Mouse (Mus musculus): ENCODE measurements around the gene Ecsit.
"Not testable (repeated sequence)": the region's sequence is repeated elsewhere in the genome, so short reads cannot be mapped to it uniquely, and the experiment has no call there.

The Ecsit gene

DNA sequence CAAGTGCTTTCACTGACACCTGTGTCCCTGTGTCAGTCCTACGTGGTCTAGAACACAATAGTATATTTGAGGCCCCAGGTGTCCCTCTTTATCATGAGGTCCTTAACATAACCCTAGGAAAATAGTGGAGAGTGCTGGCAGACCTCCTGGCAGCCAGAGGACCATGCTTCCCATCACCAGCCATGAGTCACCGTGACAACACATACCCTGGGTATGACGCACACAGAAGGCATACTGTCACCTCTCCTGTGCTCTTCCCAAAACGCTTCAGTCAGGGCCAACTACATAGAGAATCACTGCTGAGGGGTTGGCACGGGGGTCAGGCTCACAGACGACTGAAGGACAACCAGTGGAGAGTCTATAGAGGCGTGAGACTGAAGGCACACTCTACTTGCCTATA lies 4.7 kb upstream of the Ecsit start:
- peak; percentile 62 for DNase-seq (ENCODE audit: inconsistent ontology term)

DNA sequence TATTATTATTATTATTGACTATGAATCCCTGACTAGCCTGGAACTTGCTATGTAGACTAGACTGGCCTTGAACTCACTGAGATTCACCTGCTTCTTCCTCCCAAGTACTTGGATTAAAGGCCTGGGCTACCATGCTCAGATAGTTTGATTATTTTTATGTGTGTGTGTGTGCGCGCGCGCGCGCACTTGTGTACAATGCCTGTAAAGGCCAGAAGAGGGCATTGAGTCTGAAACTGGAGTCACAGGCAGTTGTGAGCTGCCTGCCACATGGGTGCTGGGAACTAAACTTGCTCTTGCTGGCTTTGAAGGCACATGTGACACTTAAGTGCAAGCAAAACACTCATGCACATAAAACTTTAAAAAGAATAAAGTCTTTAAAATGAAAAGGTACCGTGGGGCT lies 4.0 kb upstream of the Ecsit start:
- no peak for DNase-seq (ENCODE audit: inconsistent ontology term)

DNA sequence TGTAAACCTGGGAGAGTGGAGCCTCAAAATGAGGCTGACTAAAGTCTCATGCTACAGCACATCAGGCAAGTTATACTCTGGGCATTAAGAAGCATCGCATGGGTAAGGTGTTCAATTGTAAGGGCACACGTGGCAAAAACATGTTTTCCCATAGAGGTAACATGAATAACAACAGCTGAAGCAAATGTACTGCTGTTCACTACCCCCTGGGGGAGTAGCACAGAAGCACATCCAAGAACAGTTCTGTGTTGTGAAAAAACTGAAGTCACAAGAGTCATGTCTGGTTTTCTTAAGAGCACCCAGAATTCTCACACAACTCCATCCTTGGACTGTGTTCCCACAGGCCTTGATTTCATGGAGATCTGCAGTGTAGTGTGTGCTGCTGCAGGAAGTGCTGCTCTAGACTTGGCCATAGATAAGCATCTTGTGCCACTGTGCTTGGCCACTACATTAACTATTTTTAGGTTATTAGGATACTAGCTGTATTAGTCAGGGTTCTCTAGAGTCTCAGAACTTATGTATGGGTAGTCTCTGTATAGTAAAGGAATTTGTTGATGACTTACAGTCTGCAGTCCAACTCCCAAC lies 1.9 kb upstream of the Ecsit start:
- no peak for DNase-seq (ENCODE audit: inconsistent ontology term)

DNA sequence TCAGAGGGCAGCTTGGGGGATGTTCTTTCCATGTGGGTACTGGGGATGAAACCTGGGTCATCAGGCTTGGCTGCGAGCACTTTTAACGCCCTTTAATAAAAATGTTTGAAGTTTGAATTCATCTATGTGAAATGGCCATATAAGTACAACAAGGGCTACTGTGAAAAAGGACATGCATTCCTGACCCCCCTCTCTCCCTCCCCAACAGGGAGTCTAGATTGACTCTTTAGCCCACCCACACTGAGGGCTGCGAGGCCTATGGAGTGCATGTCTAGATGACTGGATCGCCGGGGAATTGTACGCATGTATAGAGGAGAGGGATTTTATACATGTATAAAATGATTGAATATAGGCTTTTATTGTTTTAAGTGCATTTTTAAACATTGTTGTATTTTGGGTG lies 774 bp upstream of the Ecsit start:
- DNase-seq (ENCODE audit: inconsistent ontology term): peak; percentile 29

DNA sequence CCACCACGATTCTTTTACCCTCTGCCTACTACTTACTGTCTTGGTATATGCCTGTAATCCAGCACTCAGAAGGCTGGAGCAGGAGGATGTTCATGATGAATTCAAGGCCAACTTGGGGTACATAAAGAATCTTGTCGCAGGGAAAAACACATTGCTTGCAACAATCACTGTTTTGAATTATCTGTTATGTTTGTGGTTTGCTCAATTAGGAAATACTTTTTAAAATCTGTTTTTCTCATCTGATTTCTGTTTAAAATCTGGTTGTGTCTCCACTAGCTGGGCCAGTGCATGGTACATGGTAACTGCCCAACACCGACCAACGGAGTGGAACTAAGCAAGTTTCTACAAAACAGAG lies 594 bp downstream of the Ecsit start:
- DNase-seq (ENCODE audit: inconsistent ontology term): no peak

DNA sequence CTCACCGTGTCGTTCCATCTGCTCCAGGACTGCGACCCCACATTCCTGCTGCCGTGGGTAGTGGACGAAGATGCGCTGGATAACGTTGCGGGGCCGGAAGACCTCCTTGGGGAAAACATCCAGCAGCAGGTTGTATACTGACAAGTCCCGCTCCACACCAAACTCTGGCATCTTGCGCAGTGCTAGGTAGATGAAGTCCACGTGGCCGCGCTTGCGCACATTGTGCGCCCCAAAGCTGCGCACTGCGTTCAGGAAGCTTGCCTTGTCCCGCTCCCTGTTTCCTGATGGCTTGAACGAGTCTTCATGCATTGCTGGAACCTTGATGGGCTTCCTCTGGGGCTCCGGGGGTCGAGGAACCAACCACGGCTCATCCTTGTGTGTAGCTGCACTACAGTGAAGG lies 9.0 kb downstream of the Ecsit start:
- DNase-seq (ENCODE audit: inconsistent ontology term): no peak

DNA sequence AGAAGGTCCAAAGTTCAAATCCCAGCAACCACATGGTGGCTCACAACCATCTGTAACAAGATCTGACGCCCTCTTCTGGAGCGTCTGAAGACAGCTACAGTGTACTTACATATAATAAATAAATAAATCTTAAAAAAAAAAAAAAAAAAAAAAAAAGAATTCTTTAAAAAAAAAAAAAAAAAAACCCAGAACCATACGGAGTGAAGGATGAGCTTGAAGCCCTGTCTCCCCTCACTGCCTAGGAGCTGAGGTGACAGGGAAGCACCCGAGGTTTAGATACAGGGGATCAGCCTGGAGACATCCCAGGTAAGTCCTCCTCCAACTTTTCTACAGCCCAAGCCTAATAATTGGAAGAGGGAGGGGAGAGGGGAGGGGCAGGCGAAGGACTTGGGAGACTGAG lies 9.5 kb downstream of the Ecsit start:
- DNase-seq (ENCODE audit: inconsistent ontology term): not testable (repeated sequence)

DNA sequence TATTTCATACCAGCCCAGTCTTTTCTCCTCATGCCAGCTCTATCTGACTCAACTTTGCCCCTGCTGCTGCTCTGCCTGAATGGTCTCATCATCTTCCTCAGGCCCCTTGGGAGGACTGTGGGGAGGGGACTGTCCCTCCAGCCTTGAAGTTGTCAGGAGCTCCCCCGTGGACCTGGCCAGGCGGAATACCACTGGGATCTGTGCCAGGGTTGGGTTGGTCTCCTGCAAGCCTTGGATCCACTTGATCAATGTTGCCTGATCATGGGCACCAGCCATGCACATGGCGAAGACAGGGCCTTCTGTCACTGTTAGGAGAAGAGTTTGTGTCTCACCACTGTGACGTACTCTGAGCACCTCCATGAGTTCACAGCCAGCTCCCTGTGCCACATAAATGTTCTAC lies 13.0 kb downstream of the Ecsit start:
- no peak for DNase-seq (ENCODE audit: inconsistent ontology term)

DNA sequence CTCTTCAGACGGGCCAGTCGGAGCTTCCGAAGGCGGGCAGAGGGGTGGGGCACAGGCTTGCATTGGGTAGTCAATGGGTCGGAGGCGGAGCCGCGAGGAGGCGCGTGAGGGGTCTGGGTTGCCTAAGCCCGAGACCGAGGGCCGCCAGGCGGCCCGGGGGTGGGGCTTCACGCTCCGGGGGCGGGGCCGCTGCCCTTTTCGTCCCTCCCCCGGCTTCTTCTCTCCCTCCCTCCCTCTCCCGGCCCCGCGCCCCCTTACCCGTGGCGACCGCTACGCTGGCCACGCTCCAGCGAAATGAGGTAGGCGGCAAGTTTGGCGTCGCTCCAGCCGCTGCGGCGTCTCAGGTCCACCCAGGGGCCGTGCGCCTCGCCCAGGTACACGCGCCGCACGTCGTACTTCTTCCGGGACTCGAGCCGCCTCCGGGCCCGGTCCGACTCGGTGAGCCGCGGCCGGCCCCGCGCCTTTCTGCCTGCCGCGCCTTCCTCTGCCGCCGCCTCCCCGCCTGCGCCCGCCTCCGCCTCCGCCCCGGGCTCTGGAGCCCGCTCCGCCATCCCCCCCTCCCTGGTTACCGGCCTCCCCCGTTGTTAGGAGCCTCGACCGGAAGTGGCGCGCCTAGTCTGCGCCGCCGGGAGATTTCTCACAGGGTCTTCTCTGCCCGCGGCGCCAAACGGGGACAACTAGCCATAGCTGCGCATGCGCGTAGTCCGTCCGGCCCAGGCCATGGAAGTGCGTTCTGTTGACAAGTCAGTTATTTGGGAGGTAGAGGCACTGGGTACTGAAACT lies 14.3 kb downstream of the Ecsit start, which contains the start of the genes Gm49318 and Zfp653:
TSS of gene Gm49318 (minus strand) at position 469 of the 783 bp plus-strand sequence.
TSS of gene Zfp653 (minus strand) at position 586 of the 783 bp plus-strand sequence.
- peak; percentile 99 for DNase-seq (ENCODE audit: inconsistent ontology term)

DNA sequence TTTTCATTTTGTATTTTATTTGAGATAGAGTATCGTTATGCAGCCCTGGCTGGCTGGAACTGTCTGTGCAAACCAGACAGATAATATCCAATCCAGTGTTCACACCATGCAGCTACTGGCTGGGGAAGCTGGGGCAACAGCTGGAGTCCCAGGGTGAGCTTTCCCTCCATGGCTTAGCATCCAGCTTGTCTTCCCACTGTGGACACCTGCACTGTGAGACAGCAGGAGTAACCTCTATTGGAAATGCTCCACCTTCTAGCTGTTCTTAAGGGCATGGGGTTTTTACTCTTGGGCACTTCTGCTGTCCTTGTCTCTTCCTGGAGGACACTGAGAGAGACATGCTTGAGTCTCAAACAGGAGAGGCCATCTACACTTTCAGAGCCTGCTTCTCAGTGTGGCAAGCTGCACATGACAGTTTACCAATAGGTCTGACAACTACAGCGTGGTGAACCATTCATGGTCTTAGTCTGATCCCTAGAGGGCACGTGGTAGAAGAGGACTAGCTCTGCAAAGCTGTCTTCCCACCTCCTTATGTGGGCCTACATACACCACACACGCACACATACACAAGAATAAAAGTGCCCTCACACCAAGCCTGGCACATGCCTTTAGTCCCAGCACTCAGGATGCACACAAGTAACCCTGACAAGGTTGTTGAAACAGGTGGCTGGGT lies 15.2 kb downstream of the Ecsit start:
- DNase-seq (ENCODE audit: inconsistent ontology term): no peak

DNA sequence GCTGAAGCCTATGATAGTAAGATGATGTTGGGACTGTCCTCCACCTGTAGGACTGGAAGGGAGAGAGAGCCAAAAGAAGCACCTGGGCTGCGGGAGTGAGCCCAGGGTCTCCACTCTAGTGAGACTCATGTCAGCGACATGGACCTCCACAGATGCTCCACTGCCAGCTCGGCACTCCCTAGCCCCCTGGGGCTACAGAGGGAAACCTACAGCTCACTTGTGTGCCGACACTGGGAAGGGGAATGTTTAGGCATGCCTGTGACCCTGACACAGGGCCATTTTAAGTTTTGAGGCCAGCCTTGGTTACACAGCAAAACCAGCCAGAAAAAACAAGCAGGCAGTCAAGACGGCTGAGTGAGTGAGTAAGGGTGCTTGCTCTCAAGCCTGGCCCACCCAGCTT lies 18.0 kb downstream of the Ecsit start:
- DNase-seq (ENCODE audit: inconsistent ontology term): no peak

DNA sequence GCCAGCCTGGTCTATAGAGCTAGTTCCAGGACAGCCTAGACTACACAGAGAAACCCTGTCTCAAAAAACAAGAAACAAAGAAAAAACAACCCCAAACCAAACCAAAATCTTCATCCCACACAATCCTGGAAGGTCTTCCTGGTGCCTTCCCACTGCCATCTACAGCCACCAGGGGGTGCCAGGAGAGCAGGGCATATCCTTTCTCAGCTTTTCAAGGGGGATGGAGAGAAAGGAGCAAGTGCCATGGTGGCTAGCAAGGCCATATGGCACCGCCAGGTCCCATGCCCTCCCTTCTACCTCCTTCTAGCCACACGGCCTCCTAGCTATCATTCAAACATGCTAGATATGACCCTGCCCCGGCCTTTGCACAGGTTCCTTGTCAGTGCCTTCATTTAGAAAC lies 18.8 kb downstream of the Ecsit start:
- DNase-seq (ENCODE audit: inconsistent ontology term): peak; percentile 58

DNA sequence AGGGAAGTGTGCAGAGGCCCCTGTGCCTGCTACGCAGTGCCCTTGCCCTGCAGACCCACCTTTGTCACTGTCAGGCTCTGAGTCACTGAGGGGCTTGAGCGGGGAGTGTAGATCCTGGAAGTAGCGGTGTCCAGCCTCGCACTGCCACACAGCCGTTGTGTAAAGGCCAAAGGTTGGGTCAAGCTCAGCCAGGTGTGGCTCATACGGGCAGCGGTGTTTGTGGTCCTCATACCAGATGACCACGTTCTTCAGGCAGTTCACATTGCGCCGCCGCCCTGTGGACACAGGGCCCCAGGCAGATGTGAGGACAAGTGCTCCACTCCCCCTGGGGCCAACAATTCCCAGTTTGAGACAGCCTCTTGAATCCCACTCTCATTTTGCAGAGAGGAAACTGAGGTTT lies 19.6 kb downstream of the Ecsit start:
- DNase-seq (ENCODE audit: inconsistent ontology term): no peak

DNA sequence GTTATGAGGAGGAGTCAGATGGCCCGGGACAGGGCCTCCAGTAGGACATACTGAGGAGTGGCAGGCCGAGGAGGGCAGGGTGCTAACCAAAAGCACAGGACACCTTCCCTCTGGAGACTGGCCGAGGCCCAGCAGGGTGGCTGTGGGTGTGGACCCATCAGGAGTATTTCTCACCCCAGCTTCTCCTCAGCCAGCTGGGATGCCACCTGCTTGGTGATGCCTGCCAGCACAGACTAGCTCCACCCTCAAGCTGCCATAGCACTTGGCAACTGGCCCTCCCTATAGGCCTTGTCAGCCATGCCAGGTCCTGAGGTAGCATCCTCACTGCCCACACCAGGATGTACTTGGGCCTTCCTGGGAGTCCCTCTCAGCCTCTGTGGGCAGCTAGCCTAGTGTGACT lies 20.9 kb downstream of the Ecsit start:
- DNase-seq (ENCODE audit: inconsistent ontology term): no peak

DNA sequence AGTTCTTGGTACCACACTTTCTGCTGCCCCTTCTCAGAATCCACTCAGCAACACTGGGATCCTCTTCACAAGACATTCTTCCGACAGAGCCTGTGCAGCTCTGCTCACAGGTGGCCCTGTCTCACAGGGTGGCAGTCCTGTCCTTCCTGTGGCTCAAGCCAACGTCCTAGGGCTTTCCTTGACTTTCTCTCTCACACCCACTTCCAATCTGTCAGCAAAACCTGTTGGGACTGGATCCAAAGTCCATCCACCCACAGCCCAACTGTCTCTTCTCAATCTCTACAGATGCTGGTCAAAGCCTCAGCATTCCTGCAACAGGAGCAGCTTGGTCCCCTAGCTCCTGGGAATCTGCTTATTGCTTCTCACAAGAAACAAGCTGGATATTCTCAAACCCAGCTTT lies 23.9 kb downstream of the Ecsit start:
- DNase-seq (ENCODE audit: inconsistent ontology term): no peak

DNA sequence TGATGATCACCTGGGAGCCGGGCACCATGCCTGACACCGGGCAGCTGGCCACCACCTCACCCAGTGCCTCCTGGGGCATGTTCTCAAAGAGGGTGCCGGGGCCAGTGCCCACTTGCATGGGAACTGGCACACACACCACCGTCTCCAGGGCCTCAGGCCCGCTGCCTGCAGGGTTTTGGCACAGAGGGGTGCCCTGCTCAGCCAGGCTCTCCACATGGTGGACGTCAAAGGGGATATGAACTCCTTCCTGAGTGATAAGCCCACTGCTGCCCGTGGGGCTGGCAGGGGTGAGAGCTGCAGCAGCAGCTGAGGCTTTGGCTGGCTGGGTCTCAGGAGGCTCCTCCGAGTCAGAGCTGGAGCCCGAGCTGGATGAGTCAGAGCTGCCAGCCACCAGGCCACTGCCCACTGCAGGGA lies 27.2 kb downstream of the Ecsit start:
- DNase-seq (ENCODE audit: inconsistent ontology term): peak; percentile 47

DNA sequence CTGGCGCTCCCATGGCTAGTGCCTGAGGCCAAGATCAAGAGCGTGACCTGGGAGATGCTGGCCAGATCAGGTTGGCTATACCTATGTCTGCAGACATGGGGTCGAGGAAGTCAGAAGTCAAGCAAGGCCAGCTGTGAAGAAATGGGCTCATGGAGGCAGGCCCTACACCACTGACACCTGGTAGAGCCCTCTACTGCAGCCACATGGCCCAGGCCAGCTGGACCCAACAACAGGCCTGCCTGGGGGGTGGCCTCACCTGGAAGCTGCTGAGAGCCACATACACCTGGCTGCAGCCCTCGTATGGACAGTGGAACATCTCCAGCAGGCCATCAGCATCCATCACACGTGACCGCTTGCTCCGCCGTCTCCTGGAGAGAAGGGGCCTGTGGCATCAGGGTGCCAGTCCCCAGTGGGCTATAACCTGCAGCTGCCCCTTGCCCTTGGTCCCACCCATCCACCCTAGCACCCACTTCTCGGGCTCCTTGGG lies 28.2 kb downstream of the Ecsit start:
- no peak for DNase-seq (ENCODE audit: inconsistent ontology term)

DNA sequence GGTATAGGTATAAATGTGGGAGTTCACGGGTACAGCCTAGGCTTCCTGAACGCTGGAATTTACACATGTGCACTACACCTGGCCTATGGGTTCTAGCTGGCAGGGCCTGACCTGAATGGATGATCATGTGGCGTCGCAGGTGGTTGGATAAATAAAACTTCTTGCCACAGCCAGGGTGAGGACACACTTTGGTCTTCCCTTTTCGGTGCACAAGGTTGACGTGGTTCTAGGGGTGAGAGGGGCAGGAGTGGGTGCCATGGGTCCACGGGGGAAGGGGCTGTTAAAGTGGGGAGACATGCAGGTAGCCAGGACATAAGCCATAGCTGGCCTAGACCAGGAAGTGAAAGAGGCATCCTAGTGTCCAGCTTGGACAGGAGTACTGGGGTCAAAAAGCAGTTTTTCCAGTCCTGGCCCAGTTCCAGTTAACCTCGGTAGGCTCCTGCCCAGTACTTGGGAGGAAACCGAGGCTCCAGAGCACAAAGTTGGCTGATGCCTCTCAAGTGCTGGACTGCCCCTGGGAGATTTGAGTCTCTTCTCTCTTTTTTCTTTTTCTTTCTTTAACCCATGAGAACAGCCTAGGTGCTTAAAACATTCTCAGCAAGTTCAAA lies 28.8 kb downstream of the Ecsit start:
- no peak for DNase-seq (ENCODE audit: inconsistent ontology term)

DNA sequence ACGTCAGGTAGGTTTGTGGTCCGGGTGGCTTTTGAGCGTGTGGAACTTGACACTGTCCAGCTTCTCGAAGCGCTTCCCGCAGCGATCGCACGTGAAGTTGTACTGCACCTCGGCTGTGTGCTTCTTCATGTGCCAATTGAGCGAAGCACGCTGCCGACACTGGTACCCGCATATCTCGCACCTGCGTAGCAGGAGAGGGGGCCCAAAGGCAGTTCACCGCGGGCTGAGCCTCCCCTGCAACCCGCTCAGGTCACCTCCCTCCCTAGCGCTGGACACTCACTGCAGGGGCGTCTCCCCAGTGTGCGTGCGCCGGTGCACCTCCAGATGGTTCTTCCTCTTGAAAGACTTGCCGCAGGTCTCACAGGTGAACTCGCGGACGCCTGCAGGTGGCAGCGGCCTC lies 29.5 kb downstream of the Ecsit start:
- DNase-seq (ENCODE audit: inconsistent ontology term): no peak

DNA sequence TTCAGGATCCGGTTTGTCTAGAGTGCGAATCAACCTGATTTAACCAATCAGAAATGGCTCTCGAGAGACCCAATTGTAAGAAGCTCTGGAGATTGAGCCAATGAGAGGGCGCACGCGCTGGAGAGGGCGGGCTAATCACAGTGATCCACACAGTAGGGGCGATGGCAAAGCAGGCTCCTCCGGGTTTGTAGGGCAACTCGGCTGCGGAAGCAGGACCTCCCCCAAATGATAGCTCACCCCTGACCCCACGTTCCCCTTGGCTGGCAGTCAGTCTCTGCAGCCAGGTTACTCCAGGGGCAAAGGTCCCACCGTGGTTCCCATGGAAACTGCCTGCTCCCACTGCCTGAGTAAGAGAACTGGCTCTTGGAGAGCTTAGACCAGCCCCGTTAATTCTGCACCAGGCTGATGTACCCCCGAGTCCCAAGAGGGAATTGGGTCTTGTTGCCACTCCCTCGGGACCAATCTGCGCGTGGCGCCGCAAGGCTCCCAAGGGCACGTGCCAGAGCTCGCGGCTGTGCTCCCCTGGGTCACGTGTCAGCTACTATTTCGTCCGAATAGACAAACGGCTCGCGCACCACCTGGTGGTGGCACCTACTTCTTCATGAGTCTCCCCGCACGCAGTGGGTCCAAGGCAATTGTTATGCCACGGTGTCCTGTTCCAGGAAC lies 30.7 kb downstream of the Ecsit start:
- DNase-seq (ENCODE audit: inconsistent ontology term): peak; percentile 81

DNA sequence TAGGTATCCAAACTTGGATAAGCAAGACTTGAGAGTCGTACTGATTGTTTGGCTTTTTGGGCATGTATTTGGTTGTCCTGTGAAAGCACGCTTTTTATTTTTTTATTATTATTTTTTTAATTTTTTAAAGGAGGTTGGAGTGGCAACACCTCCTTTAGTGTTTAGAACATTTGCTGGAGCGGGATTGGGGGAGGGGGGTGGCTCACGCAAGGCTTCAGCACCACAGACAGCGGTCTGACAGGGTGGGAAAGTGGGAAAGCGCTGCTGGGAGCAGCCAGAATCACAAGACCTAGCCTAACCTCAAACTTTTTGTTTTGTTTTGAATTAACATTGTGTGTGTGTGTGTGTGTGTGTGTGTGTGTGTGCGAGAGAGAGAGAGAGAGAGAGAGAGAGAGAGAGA lies 31.6 kb downstream of the Ecsit start:
- DNase-seq (ENCODE audit: inconsistent ontology term): peak; percentile 32

DNA sequence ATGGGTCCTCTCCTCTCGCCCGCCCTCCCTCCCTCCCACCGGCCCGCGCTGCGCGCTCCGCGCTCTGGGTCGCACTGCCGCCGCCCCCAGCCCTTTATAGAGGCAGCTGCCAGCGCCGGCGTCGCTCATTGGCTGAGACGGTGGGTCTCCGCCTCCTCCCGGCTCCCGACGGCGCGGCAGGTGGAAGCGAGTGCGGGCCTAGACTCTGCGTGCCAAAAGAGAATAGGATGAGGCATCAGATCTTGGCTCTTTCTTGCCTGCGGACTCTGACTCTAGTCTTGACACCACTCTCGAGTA lies 33.3 kb downstream of the Ecsit start, which contains the start of gene Elavl3:
TSS of gene Elavl3 (minus strand) at position 66 of the 297 bp plus-strand sequence.
- DNase-seq (ENCODE audit: inconsistent ontology term): peak; percentile 12

Data from Muller cell, postnatal 12 days (primary cell).